Mouse (Mus musculus): ENCODE results near the gene Myh7.

DNA sequence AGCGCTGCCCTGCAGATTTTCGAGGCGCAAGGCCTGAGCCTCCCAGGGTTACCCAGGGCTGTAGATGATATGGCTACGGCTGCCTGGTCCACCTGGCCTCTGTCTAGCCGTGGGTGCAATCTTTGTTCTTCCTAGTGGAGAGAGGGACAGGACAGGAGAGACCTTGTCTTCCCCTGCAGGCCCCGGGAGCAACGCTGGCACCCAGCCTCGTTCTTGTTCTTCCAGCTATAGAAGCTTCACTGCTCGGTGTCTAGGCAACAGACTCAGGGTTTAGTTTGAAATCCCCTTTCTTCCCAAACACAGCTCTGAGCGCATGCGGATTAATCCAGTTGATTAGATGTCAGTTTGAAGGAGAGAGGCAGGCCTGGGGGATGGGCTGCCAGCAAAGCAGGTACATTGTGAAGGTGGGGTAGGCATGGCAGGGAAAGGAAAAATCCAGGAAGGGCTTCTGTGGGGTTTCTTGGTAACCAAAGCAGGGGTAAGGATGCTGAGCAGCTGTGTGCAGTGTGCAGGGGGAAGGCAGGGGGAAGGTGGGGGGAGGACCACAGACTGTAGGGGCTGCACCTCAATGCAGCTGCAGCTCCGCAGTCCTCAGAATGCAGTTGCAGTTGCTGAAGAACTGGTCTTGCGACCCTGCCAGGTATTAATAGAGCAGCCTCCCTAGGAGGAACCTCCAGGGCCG lies 1.2 kb upstream of the Myh7 start:
- TF ChIP-seq CTCF (IDR thresholded peaks at IDR 0.05; ENCODE audit: borderline replicate concordance, extremely low read depth, insufficient read depth, insufficient read length) (no peak), POLR2A (IDR thresholded peaks at IDR 0.05; ENCODE audit: borderline replicate concordance, extremely low read depth, insufficient read depth, insufficient read length, poor library complexity, severe bottlenecking) (no peak)
